Mouse (Mus musculus): ENCODE data around the gene Axin2.

- TF ChIP-seq CTCF (IDR thresholded peaks at IDR 0.05) = no peak
- TF ChIP-seq EP300 (IDR thresholded peaks at IDR 0.05) = no peak
Observed at GRCm38 (mm10) chr11:108891871-108892380, 28.2 kb upstream of the Axin2 start.
